Mouse (Mus musculus) ES-Bruce4 (cell line): Measurements from ENCODE around the gene Col8a2. TPM values are rescaled to one million over a fixed set of nuclear protein-coding genes. Genes with fewer than 3 reads are reported as not detected.

Experiments
- H3K27ac ChIP-seq: 2 replicates; pipeline ENCODE4 v1.5.1; 2012; ENCODE audit warnings: low read length, inconsistent platforms; ENCODE audit not compliant: insufficient read depth
- H3K27me3 ChIP-seq: 2 replicates; pipeline ENCODE4 v1.6.1; 2012; ENCODE audit warnings: mild to moderate bottlenecking, low read length, inconsistent platforms; ENCODE audit not compliant: control insufficient read depth, poor library complexity, insufficient read depth, severe bottlenecking
- H3K36me3 ChIP-seq: 2 replicates; pipeline ENCODE4 v1.6.1; 2012; ENCODE audit warnings: inconsistent platforms, mild to moderate bottlenecking, low read length, moderate library complexity; ENCODE audit not compliant: control insufficient read depth, poor library complexity, insufficient read depth, severe bottlenecking
- H3K4me1 ChIP-seq: one replicate; pipeline ENCODE4 v1.8.1; 2011; ENCODE audit warnings: low read length; ENCODE audit not compliant: control insufficient read depth, insufficient read depth
- H3K4me3 ChIP-seq: 2 replicates; pipeline ENCODE4 v1.5.1; 2011; ENCODE audit warnings: low read depth, mild to moderate bottlenecking, low read length
- H3K9ac ChIP-seq: 2 replicates; pipeline ENCODE4 v1.6.1; 2012; ENCODE audit warnings: low read depth, mild to moderate bottlenecking, inconsistent platforms; ENCODE audit not compliant: poor library complexity, severe bottlenecking
- H3K9me3 ChIP-seq: replicated peaks from 2 replicates; pipeline ENCODE4 v1.6.1; 2012; ENCODE audit warnings: mild to moderate bottlenecking, low read length, inconsistent platforms; ENCODE audit not compliant: control insufficient read depth, poor library complexity, insufficient read depth, severe bottlenecking
- CTCF ChIP-seq: IDR thresholded peaks from one replicate; pipeline ENCODE4 v1.8.1; 2011; ENCODE audit warnings: low read depth, low read length
- EP300 ChIP-seq: IDR thresholded peaks from 2 replicates; pipeline ENCODE4 v1.6.1; 2011; ENCODE audit warnings: low read depth, low read length; ENCODE audit not compliant: insufficient read depth
- POLR2A ChIP-seq: IDR thresholded peaks from one replicate; pipeline ENCODE4 v1.8.1; 2011; ENCODE audit warnings: low read length; ENCODE audit not compliant: insufficient read depth
- polyA plus RNA-seq: library from polyadenylated mRNA; stranded (reverse); fragments of >200 nt; gene quantifications from 2 replicates; pipeline ENCODE4 v1.2.4, GENCODE M21; 2011; ENCODE audit warnings: low read depth; ENCODE audit not compliant: missing spikeins, insufficient read depth, insufficient read length

Gene Col8a2
- polyA plus RNA-seq, 1 experiment: 1.0 TPM

- Histone ChIP-seq H3K9ac (no peak overlapping the region), H3K27me3 (peaks cover 5% of the 10 kb centered on the region; the same call in 1 of the 2 replicates), H3K9me3 (no peaks in the 10 kb centered on the region), H3K36me3 (no peaks in the 10 kb centered on the region), H3K4me1 (peaks cover under 1% of the 10 kb centered on the region), H3K4me3 (no peak overlapping the region), H3K27ac (no peak overlapping the region)
- TF ChIP-seq EP300: no peak
- no peak for TF ChIP-seq CTCF
- TF ChIP-seq POLR2A: no peak
These were observed 4.6 kb downstream of the Col8a2 start for GRCm38 (mm10) chr4:126291196-126291595.

- Histone ChIP-seq H3K27ac (no peak overlapping the region), H3K9me3 (no peaks in the 10 kb centered on the region), H3K36me3 (no peaks in the 10 kb centered on the region), H3K4me3 (no peak overlapping the region), H3K27me3 (no peaks in the 10 kb centered on the region), H3K4me1 (peaks cover 2% of the 10 kb centered on the region), H3K9ac (no peak overlapping the region)
- TF ChIP-seq POLR2A (no peak), CTCF (no peak), EP300 (no peak)
These were observed 8.6 kb downstream of the Col8a2 start for GRCm38 (mm10) chr4:126295152-126295551.

GRCm38 (mm10) chr4:126295937-126296336 lies 9.3 kb downstream of the Col8a2 start:
- no peaks in the 10 kb centered on the region for H3K9me3 ChIP-seq
- H3K4me1 ChIP-seq: peaks cover 6% of the 10 kb centered on the region
- H3K4me3 ChIP-seq: no peak overlapping the region
- no peak overlapping the region for H3K27ac ChIP-seq
- H3K36me3 ChIP-seq: no peaks in the 10 kb centered on the region
- TF ChIP-seq POLR2A: no peak
- no peak for TF ChIP-seq EP300
- no peak for TF ChIP-seq CTCF
- no peaks in the 10 kb centered on the region for H3K27me3 ChIP-seq
- no peak overlapping the region for H3K9ac ChIP-seq

GRCm38 (mm10) chr4:126296617-126297101 lies 10.1 kb downstream of the Col8a2 start:
- no peaks in the 10 kb centered on the region for H3K36me3 ChIP-seq
- H3K9ac ChIP-seq: peak overlapping the region; percentile 48
- peaks cover 6% of the 10 kb centered on the region for H3K4me1 ChIP-seq
- H3K27ac ChIP-seq: no peak overlapping the region
- no peaks in the 10 kb centered on the region for H3K9me3 ChIP-seq
- peak overlapping the region; percentile 49 for H3K4me3 ChIP-seq
- H3K27me3 ChIP-seq: peaks cover 4% of the 10 kb centered on the region; the same call in 1 of the 2 replicates
- TF ChIP-seq CTCF: no peak
- no peak for TF ChIP-seq POLR2A
- TF ChIP-seq EP300: no peak

- no peak overlapping the region for H3K27ac ChIP-seq
- H3K9ac ChIP-seq: peak overlapping the region; percentile 5; the same call in 1 of the 2 replicates
- H3K9me3 ChIP-seq: no peaks in the 10 kb centered on the region
- no peaks in the 10 kb centered on the region for H3K36me3 ChIP-seq
- peaks cover 4% of the 10 kb centered on the region; the same call in 1 of the 2 replicates for H3K27me3 ChIP-seq
- peak overlapping the region; percentile 54 for H3K4me3 ChIP-seq
- TF ChIP-seq POLR2A (no peak), EP300 (no peak), CTCF (no peak)
- peaks cover 6% of the 10 kb centered on the region for H3K4me1 ChIP-seq
These were observed 14.5 kb downstream of the Col8a2 start for GRCm38 (mm10) chr4:126300916-126301583.

GRCm38 (mm10) chr4:126301584-126302309 lies 15.2 kb downstream of the Col8a2 start:
- H3K9ac ChIP-seq: peak overlapping the region; percentile 5; the same call in 1 of the 2 replicates

More at GRCm38 (mm10) chr4:126301584-126302309, 15.2 kb downstream of the Col8a2 start:
- Histone ChIP-seq H3K4me3 (peak overlapping the region; percentile 54), H3K27me3 (peaks cover 4% of the 10 kb centered on the region; the same call in 1 of the 2 replicates), H3K9me3 (no peaks in the 10 kb centered on the region), H3K27ac (no peak overlapping the region), H3K36me3 (no peaks in the 10 kb centered on the region), H3K4me1 (peaks cover 6% of the 10 kb centered on the region)
- TF ChIP-seq CTCF (no peak), POLR2A (no peak), EP300 (no peak)
